Mouse (Mus musculus): ENCODE measurements around the gene Spatc1l.

The Spatc1l gene

DNA sequence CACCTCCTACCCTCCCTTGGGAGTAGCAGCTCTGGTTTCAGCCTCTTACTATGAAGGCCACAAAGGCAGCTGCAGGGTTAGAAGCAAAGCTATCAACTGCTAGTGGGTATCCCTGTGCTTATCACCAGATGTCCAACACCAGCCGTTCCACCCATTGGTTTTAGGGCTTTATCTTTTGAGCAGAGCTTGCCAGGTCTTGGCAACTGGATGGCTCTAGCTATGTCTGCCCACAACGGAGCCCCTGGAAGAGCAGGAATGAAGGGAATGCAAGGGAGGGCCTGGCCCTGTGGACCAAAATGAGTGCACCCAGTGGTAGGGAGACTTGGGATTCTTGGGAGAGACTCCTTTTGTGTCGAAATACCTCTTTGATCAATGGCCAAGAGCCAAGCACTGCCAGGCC lies 40.6 kb downstream of the Spatc1l start:
- no peak for DNase-seq

DNA sequence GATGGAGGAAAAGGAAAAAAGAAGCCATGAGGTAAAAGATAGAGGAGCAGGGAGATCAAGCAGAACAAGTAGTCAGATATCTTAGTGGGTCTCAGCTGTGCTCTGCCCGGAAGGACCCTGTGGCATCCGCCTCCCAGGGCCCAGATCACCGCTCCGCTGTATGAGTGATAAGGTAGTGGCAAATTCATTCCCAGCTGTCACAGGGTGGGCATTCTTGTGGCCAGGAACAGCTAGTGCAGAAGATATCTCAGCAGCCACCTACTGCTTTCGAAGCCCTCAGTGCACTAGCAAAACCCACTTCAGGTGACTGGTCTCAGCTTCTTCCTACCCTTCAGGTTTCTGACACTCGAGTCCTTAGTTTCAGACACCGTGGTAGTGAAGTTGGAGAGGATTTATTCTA lies 50.4 kb downstream of the Spatc1l start:
- DNase-seq: no peak

All from kidney, postnatal 10 days (tissue).